Mouse (Mus musculus) layer of hippocampus, postnatal 36 days (tissue): ENCODE results near the gene Ubfd1. TPM values are rescaled to one million over a fixed set of nuclear protein-coding genes. Genes with fewer than 3 reads are reported as not detected.
"Not testable (repeated sequence)": the region's sequence is repeated elsewhere in the genome, so short reads cannot be mapped to it uniquely, and the experiment has no call there.

ENCODE experiments used
- DNase-seq, 2 experiments: peaks; one replicate each; pipeline ENCODE4 v3.0.0; 2022
- total RNA-seq, 2 experiments: library from RNA; stranded (reverse); gene quantifications; 2 replicates each; pipeline ENCODE4 v1.2.3; 2021

Ubfd1 gene
- total RNA-seq, 2 experiments from 2014 or later: 59.2 to 61.9 TPM

DNA sequence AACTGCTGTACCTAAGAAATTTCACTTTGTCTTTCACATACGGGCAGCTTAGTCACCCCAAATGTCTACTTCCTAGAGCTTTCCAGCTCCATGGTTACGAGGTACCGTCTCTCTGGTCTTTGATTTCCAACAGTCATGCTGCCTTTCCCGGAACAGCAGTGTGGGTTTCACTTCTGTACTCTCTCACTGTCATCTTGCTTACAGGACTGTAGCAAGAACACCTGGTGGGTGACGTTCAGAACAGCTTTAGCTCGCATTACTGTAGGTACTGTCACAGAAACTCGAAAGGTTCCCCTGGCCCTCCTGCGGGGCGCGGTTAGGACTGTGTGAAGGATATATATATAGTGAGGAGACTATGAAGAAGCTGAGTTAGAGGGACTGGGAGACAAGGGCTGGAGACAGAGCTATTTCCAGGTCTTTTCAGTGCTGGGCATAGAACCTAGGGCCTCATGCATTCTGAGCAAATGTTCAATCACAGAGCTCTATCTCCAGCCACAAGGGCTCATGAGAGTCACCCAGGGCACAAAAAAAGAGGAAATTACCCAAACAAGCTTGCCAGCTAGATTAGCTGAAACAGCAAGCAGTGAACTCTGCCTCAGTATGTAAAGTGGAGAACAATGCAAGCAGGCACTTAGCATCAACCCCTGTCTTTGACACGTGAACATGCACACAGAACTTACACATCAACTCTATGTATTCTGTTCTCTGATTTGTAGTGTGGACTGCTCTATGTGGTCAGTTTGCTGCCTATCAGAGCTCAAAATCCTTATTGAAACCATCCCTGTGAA, 20.4 kb downstream of the Ubfd1 start:
- no peak for DNase-seq

DNA sequence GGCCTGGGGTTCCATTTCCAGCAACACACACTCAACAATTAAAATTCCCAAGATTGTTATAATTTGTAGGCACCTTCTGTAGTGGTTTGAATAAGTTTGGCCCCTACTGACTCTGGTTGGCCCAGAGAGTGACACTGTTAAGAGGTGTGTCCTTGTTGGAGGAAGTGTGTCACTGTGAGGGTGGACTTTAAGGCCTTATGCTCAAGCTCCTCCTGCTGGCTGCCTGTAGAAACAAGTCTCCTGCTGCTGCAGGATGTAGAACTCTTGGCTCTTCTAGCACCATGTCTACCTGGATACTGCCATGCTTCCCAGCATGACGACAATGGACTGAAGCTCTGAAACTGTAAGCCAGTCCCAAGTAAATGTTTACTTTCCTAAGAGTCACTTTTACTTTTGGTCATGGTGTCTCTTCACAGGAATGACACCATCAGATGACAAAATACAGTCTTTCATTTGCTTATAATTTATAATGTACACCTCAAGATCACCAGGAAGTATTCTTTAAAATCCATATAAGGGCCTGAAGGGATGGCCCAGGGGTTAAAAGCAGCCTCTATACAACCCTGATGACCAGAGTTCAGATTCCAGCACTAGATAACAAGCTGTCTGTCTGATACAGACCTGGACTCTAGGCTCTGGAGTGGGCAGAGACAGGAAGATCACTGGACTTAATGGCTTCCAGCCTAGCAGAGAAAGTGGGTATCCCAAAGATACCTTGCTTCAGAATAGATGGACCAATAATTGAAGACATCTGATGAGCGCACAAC, 27.8 kb downstream of the Ubfd1 start:
- no peak for DNase-seq

DNA sequence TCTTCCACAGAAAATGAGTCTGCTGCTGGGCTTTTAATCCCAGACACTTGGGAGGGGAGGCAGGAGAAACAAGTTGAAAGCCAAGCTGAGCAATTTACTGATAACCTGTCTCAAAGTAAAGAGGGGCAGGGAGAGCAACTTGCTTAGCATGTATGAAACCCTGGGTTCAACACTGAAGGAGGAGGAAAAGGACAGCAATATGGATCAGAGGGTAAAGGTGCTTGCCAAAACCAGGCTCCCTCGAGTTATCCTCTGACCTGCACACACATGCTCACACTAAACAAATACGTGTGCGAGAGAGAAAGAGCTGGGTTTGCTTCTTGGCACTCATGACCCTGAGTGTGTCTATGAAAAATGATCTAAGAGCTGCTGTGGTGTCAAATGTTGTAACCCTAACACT, 31.0 kb downstream of the Ubfd1 start:
- DNase-seq: no peak

DNA sequence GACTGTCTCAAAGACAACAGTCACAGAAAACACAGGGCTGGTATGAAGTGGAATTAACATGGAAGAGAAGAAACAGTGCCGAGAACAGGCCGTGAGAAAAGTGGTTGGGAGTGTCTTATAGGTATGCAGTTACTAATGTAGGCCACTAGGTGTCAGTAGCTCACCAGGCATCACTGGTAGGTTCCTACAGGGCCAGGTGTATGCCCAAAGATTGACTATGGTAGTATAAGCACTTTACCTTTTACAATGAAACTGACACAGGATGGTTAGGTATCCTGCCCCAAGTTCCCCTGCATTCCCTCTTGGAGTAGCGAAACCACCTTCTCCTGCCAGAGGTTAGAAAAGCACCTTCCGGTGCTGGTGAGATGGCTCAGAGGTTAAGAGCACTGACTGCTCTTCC, 32.2 kb downstream of the Ubfd1 start:
- peak in 1 of 2 experiments; percentile 27 for DNase-seq

DNA sequence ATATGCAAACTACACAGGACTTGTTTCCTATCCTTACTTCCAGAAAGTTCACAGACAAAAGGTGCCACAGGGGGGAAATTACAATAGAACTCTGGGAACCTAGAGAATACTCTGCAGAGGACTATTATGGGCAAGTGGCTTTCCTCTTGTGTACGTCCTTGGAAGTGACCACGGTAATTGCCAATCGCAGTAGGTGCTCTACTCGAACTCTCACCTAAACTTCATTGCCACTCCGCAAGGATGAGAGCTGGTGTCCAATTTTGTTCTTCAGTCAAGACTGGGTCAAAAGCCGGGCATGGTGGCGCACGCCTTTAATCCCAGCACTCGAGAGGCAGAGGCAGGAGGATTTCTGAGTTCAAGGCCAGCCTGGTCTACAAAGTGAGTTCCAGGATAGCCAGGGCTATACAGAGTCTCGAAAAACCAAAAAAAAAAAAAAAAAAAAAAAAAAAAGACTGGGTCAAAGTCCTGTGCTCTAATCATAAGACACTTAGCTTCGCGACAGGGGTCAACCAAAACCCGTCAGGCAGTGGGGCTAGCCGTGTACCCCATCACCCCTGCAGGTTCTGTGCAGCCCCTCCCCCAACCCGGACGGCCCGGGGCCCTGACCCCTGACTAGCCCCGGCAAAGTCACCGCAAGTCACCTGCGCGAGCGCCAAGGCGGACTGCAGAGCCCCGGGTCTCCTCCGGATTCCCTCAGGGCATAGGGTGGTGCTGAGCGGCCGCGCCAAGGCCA, 34.2 kb downstream of the Ubfd1 start:
- DNase-seq: not testable (repeated sequence)

DNA sequence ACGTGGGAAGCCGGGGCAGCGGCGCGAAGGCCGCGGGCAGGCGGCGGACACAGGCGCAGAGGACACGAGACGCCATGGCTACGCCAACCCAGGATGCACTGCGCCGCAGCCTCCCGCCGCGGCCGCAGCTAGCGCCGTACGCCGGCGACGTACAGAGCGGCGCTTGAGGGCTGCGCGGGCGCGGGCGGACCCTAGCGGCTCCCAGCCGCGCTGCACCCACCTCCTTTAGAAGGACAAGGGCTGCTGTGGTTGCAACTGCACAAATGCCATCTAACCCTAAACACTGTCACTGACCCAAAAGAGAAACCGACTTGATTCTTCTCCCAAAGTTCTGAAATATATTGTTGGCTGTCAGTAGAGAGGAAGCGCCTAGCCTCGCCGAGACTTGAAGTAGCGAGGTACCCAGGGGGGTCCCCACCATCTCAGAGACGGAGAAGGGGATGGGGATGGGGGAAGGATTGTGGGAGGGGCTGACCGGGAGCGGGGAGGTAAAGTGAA, 34.8 kb downstream of the Ubfd1 start, which contains the start of gene Ndufab1:
TSS of gene Ndufab1 (minus strand) at position 140 of the 498 bp plus-strand sequence.
- peak; percentile 84 to 85 for DNase-seq

DNA sequence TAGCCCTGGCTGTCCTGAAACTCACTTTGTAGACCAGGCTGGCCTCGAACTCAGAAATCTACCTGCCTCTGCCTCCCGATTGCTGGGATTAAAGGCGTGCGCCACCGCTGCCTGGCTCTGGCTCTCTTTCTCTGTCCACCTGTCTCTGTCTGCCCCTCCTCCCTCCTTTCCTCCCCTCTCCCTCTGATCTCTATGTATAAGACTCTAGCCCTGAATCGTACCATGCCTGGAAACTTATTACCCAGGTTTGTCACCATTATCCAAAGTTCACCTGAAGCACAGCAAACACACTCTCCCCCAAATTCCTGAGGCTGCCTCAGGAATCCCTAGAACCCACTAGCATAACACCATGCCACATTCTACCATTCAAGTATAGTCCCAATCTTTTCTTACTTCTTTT, 41.2 kb downstream of the Ubfd1 start:
- DNase-seq: no peak

DNA sequence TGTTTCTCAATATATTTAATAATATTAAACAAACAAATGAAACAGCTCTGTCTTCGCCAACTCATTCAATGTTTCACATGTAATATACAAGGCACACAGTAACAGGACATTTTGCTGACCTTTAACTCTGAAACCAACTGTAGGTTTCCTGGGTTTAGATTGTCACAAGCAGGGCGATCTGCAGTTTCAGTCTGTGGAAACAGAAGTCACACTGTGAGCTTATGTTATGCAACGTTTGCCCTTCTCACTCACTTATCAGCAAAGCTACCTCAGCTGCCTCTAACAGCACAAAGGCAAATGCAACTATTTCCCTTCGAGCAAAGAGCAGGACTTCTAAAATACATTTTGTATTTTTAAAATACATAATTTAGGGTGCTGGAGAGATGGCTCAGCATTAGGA, 56.5 kb downstream of the Ubfd1 start:
- no peak for DNase-seq

DNA sequence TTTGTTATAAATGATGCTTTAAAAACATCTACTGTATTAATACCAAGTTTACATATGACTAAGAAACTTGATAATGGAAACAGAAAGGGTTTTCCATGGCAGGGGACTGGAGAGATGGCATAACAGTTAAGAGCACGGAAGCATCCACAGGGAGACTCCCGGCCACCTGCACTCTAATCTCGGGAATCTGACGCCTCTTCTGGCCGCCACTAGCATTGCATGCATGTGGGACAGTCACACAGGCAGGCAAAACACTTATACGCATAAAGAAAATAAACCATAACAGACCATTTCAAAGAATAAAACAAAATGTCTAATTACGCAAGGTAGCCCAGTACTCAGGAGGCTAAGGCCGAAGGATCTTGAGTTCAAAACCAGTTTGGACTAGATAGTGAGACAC, 58.7 kb downstream of the Ubfd1 start:
- DNase-seq: no peak

DNA sequence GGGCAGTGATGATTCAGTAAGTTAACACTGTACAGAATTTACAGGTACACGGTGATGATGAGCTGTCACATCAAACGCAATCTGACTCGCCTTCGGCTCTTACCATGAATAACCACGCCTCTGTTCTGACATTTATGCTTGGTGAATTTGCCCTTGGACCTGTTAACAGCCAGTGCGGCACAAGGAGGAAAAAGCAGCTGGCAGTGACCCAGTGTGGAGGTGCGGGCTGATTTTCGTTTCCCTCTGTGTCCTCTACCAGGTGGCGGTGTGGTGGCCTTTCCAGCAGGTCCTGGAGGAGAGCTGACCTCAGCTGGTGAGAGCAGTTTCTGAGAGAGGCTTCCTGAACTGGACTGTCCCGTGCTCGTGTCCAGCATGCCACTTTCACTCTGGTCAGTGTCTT, 60.0 kb downstream of the Ubfd1 start:
- no peak for DNase-seq

Other genes starting within 250 kb of the Ubfd1 start
- under 1 TPM in 1 of 2 experiments, not detected in 1; 0.30 TPM for gene Scnn1b, start 202.1 kb upstream of the Ubfd1 start, total RNA-seq
- gene Cog7, start 85.5 kb upstream of the Ubfd1 start, total RNA-seq: 10 to 100 TPM; 39.8 to 41.3 TPM
- 10 to 100 TPM; 29.8 to 34.7 TPM for gene Gga2, start 46.0 kb upstream of the Ubfd1 start, total RNA-seq
- gene Ears2, start 88 bp downstream of the Ubfd1 start, total RNA-seq: 10 to 100 TPM in 1 of 2 experiments, 1 to 10 TPM in 1; 9.7 to 10.0 TPM
- gene Ndufab1, start 34.7 kb downstream of the Ubfd1 start, total RNA-seq: 100 to 1,000 TPM; 290 to 336 TPM
- gene Palb2, start 65.8 kb downstream of the Ubfd1 start, total RNA-seq: 1 to 10 TPM; 1.4 to 1.5 TPM
- gene Dctn5, start 65.9 kb downstream of the Ubfd1 start, total RNA-seq: 100 to 1,000 TPM; 106 to 109 TPM
- gene Plk1, start 92.3 kb downstream of the Ubfd1 start, total RNA-seq: 1 to 10 TPM; 2.7 to 2.8 TPM
- gene Ern2, start 119.0 kb downstream of the Ubfd1 start, total RNA-seq: under 1 TPM; 0.33 to 0.50 TPM
- 1 to 10 TPM; 2.3 to 3.1 TPM for gene Chp2, start 152.3 kb downstream of the Ubfd1 start, total RNA-seq
- gene Prkcb, start 221.6 kb downstream of the Ubfd1 start, total RNA-seq: 100 to 1,000 TPM; 805 to 833 TPM